Mouse (Mus musculus) embryonic fibroblast, embryonic 13.5 days (primary cell): ENCODE results near the gene Acd. TPM values are rescaled to one million over a fixed set of nuclear protein-coding genes. Genes with fewer than 3 reads are reported as not detected.
A peak's percentile ranks its signal among the peaks of the same experiment; 100 is the strongest.

Experiments
- H3K27ac ChIP-seq: 2 replicates; pipeline ENCODE4 v1.5.1; 2012; ENCODE audit warnings: low read length, control low read depth, inconsistent platforms; ENCODE audit not compliant: insufficient read depth
- H3K4me1 ChIP-seq: 2 replicates; pipeline ENCODE4 v1.6.1; 2011; ENCODE audit warnings: low read length; ENCODE audit not compliant: control insufficient read depth, insufficient read depth
- H3K4me3 ChIP-seq: 2 replicates; pipeline ENCODE4 v1.5.1; 2011; ENCODE audit warnings: mild to moderate bottlenecking, control low read depth, low read length; ENCODE audit not compliant: insufficient read depth
- CTCF ChIP-seq: IDR thresholded peaks from 2 replicates; pipeline ENCODE4 v1.5.1; 2011; ENCODE audit warnings: mild to moderate bottlenecking, control low read depth, low read length, moderate library complexity, borderline replicate concordance; ENCODE audit not compliant: insufficient read depth
- POLR2A ChIP-seq: IDR thresholded peaks from 2 replicates; pipeline ENCODE4 v1.6.1; 2011; ENCODE audit warnings: low read depth, mild to moderate bottlenecking, control low read depth, low read length, moderate library complexity
- polyA plus RNA-seq: library from polyadenylated mRNA; stranded (reverse); fragments of >200 nt; gene quantifications from 2 replicates; pipeline ENCODE4 v1.2.4, GENCODE M21; 2011; ENCODE audit warnings: low read depth; ENCODE audit not compliant: missing spikeins, insufficient read length

Acd gene
- polyA plus RNA-seq, 1 experiment = 26.5 TPM

DNA sequence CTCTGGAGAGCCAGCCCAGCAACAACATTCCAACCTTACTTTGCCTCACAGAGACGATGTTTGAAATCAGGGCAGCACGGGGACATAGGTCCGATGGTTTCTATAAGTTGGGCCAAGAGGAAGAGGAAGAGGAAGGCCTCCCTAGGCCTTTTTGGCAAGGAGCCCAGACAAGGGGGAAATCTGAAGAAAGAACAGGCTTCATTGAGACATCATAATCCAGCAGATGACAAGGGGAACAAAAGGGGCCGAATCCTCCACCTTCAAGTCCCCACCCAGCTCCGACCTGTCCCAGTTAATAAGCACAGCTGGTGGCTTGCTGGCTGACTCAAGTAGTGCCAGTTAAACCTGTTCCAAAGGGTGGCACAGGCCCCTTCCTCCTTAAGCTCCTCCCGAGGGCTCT lies 14.1 kb upstream of the Acd start:
- no peak overlapping the region for H3K27ac ChIP-seq
- TF ChIP-seq POLR2A (no peak), CTCF (no peak)

DNA sequence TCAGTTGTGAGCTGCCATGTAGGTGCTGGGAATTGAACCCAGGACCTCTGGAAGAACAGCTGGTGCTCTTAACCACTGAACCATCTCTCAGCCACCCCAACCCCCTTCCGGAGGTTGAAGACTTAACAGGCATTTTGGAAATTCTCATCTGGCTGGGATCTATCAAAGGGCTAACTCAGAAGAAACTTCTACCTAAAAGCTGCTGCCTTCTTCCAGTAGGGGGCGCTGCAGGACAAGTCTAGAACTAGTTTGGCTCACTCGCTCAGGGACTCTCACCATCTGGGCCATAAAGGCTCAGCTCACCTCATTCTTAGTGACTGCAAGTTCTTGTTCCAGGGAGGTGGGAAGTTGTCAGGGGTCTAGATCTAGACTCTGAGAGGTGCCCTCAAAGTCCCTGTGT lies 13.2 kb upstream of the Acd start:
- Histone ChIP-seq H3K27ac (no peak overlapping the region), H3K4me1 (no peaks in the 10 kb centered on the region), H3K4me3 (no peak overlapping the region)
- TF ChIP-seq CTCF = peak; percentile 56; the same call in 1 of the 2 replicates
- TF ChIP-seq POLR2A = no peak

More for the DNA sequence above, 14.1 kb upstream of the Acd start:
- no peak overlapping the region for H3K4me3 ChIP-seq
- H3K4me1 ChIP-seq = no peaks in the 10 kb centered on the region

DNA sequence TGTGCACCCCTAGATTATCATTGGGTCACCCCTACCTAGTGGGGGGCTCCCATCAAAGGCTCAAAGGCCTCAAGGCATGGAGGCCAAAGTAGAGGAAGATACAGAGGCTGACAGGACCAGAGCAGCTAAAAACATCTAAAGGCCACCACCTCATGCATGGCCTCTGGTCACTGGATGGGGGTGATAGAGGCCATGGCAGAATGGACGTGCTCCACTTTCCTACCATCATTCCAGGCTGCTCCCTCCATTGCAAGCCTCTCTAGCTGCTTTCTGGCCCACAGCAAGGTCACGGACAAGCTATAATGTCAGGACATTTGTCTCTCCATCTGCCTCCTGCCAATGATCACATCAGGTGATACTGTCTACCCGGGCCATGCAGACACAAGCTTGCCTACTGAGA lies 11.4 kb upstream of the Acd start:
- H3K4me3 ChIP-seq = no peak overlapping the region
- H3K27ac ChIP-seq = no peak overlapping the region
- no peaks in the 10 kb centered on the region for H3K4me1 ChIP-seq
- no peak for TF ChIP-seq POLR2A
- no peak for TF ChIP-seq CTCF

DNA sequence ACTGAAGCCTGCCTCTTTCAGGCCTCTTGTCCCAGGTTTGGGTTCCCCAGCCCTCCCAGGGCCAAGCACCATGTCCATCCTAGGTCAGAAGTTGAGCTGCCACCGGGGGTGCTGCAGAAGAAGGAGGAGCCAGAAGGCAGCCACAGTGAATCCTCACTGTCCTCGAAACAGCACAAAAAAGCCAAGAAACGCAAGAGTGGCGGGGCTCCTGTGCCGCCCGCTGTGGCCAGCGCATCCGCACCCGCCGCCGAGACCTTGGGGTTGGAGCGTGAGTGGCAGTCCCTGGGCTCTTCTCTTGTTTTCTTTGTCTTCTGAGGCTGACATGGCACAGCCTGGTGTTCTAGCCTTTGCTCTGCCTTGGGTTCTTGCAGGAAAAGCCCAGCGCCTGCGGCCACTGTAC lies 8.4 kb upstream of the Acd start:
- no peak for TF ChIP-seq CTCF
- no peak for TF ChIP-seq POLR2A
- no peaks in the 10 kb centered on the region for H3K4me1 ChIP-seq
- no peak overlapping the region for H3K27ac ChIP-seq
- no peak overlapping the region for H3K4me3 ChIP-seq

DNA sequence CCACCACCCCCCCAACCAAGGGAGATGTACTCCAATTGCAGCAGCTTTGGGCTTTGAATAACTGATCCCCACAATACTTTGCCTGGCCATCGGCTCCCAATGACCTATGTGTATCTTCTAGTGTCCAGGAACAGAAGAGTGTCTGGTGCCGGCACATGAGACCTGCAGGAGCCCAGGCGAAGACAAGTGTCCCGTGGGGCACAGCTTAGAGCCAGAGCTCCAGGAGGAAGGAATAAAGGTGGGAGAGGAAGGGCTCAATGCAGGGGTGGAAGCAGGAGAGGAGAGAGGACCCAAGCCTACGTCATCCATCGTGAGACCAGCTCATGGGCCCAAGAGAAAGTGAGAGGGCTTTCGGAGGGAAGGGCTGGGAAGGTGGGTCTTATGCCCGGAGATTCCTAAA lies 7.8 kb upstream of the Acd start:
- H3K4me3 ChIP-seq = no peak overlapping the region
- no peak for TF ChIP-seq CTCF

DNA sequence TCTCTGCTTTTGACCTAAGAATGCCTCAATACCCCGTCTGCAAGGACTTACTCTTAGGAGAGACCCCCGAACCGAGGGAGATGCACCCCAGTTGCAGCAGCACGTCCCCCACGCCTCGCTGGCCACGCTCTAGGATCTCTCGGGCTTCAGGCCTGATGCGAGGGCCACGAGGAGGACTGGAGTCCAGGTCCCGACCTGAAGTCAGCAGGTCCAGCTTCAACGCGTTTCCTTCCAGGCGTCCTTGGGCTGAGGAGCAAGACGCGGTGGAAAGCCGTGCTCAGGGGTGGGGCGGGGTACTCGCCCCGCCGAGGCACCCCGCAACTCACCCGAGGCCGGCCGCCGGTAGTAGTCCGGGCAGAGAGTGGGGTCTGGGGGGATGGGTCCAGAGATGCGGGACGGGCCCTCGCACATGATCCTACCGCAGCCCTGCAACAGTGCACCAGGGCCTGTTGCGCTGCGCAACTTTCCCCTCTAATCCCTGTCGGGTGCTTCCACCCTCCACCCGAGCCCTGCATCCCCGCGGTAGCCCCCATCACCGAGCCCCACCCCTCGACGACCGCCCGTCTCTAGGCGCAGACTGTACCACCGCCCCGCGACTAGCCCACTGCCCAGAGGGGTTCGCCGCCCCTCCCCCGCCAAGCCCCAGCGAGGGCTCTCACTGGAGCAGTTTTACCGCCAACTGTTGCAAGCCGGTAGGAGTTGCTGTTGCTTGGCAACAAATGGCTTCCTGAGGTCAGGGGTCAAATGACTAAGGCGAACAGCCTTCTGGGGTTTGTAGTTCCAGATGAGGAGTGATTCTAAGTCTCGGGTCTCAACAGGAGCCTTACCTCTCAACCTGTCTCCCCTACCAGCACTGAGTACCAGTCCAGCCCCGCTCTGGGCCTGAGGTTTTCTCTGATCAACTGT lies 6.8 kb upstream of the Acd start, which contains the start of the genes 4933405L10Rik and Enkd1:
Gene 4933405L10Rik, plus strand, starts transcription at position 158 of the 906 bp plus-strand sequence.
Gene Enkd1, minus strand, starts transcription at position 713 of the 906 bp plus-strand sequence.
- H3K4me1 ChIP-seq = no peaks in the 10 kb centered on the region
- no peak within 1 kb of the TSS for H3K27ac ChIP-seq
- TF ChIP-seq CTCF (no peak), POLR2A (0 out of 2 replicates have a peak, but pooled peaks have one; percentile 17)

More for the DNA sequence above, 7.8 kb upstream of the Acd start:
- H3K4me1 ChIP-seq = no peaks in the 10 kb centered on the region
- no peak overlapping the region for H3K27ac ChIP-seq

DNA sequence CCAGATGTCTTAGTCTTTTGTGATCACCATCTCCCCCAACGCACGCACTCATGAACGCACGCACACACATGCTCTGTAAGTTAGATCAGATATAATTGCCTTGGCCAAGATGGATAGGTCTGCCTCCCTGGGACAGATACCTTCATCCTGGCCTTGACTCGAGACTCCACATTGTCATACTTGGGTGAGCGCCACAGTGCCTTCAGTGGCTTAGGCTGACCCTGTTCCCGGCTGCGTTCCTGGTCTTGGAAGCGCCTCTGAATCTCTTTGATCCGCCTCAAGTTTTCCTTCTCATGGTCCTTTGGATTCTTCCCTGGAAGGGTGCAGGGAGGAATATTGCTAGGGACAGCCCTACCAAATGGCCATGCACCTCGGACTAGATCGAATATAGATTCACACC lies 5.5 kb upstream of the Acd start:
- no peak for TF ChIP-seq CTCF
- no peak for TF ChIP-seq POLR2A
- Histone ChIP-seq H3K27ac (no peak overlapping the region), H3K4me3 (no peak overlapping the region), H3K4me1 (0 out of 2 replicates have a peak, but pooled peaks cover 2% of the 10 kb centered on the region)

More for the DNA sequence above, 6.8 kb upstream of the Acd start, which contains the start of the genes 4933405L10Rik and Enkd1:
- H3K4me3 ChIP-seq = peak within 1 kb of the TSS; percentile 79

DNA sequence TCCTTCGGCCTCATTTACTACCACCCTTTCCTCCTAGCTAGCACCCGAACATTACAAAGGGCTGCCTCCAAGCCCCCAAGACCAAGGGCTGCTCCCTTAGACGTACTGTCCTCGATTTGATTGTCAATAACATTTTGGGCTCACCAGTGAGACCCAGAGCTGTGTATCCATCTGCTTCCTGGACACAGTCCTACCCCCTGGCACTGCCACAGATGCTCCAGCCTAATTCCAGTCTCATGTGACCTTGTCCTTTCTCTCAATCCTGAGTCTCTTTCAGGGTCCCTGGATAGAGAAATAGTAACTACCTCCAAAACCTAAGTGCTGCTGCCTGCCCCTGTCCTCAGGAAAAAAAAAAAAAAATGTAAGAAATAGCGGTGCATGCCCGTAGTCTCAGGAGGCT lies 4.1 kb upstream of the Acd start:
- no peak overlapping the region for H3K27ac ChIP-seq
- no peak overlapping the region for H3K4me3 ChIP-seq
- H3K4me1 ChIP-seq = peaks cover 2% of the 10 kb centered on the region; the same call in 1 of the 2 replicates
- no peak for TF ChIP-seq CTCF
- no peak for TF ChIP-seq POLR2A

DNA sequence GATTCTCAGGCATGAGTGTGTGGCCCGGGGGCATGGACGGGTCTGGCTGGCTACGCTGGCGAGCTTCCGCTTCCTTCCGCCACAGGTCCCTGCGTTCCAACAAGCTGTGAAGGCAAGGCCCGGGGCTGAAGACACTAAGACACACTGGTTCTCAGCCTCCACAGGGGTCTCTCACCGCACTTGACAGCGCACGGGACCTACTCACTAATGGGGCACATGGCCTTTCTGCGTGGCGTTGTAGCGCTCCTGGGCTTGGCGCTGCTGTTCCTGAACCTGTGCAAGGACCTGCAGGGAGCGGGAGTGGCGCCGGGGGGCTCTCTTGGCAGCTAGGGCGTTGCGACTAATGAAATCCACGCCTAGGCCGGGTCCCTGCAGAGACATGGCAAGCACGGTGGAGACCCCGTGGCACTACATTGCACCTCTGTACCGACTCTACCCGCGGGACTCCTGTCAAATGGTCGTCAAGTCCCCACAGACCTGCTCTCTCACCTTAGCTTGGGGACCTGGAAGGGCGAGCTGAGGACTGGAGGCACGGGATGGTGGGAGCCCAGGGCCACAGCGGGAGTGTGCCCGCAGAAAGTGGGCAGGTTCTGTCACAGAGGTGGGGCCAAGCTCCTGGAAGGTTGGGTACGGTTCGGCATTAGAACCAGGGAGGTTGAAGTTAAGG lies 3.4 kb upstream of the Acd start:
- H3K4me3 ChIP-seq = no peak overlapping the region
- H3K4me1 ChIP-seq = peaks cover 2% of the 10 kb centered on the region; the same call in 1 of the 2 replicates
- TF ChIP-seq POLR2A = no peak
- no peak for TF ChIP-seq CTCF
- H3K27ac ChIP-seq = no peak overlapping the region
